Mouse (Mus musculus) cerebellum, adult 9-10 months (tissue): ENCODE results near the gene Znhit6.

Experiments
- DNase-seq: peaks from one replicate; pipeline ENCODE4 v3.0.0; 2022

The Znhit6 gene

GRCm38 (mm10) chr3:145646009-145646408 lies 70.0 kb downstream of the Znhit6 start:
- DNase-seq, result no peak

- no peak for DNase-seq
Measured at GRCm38 (mm10) chr3:145646666-145647065, 70.7 kb downstream of the Znhit6 start.

- no peak for DNase-seq
Measured at GRCm38 (mm10) chr3:145647416-145647815, 71.4 kb downstream of the Znhit6 start.

- DNase-seq, result no peak
Measured at GRCm38 (mm10) chr3:145648097-145648931, 72.3 kb downstream of the Znhit6 start.

DNA sequence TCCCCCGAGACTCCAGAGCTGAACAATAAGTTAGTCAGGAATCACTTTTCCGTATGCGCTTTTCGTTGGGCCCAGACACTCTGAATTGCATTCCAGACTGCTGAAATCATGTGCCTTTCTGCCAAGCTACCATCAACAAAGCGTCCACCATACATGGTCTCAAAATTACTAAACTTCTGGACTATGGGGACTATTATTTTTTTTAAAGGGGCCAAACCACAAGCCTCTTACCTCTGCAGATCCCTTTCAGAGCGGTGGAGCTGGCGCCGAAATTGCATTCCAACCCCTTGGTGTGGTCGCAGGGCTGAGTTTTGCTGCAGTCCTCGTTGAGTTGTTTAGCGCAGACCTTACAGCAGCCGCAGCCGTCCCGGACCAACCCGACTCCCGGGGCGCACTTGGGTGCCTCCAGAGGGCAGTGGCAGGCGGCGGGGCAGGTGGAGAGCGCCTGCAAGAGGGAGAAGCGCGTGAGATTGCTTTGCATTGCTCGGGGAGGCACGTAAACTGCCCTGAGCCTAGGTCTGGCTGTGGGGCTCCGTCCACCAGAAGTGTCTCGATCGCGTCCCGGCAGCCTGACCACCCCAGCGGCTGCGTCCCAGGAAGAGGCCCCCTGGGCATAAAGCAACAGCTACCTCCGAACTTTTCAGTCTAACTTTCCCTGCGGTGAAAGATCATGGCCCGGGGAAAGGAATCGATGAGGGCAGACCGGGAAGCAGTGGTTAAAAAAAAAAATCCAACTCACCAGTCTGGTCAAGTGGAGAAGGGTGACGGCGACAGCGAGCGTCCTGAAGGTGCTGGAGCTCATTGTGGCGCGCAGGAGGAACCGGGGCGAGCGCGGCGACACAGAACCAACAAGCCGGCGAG lies 73.2 kb downstream of the Znhit6 start:
- DNase-seq, result no peak

GRCm38 (mm10) chr3:145649852-145650202 lies 73.8 kb downstream of the Znhit6 start, which contains the start of gene Ccn1:
Ccn1 (minus strand) TSS chr3:145649981.
- DNase-seq, result no peak

DNA sequence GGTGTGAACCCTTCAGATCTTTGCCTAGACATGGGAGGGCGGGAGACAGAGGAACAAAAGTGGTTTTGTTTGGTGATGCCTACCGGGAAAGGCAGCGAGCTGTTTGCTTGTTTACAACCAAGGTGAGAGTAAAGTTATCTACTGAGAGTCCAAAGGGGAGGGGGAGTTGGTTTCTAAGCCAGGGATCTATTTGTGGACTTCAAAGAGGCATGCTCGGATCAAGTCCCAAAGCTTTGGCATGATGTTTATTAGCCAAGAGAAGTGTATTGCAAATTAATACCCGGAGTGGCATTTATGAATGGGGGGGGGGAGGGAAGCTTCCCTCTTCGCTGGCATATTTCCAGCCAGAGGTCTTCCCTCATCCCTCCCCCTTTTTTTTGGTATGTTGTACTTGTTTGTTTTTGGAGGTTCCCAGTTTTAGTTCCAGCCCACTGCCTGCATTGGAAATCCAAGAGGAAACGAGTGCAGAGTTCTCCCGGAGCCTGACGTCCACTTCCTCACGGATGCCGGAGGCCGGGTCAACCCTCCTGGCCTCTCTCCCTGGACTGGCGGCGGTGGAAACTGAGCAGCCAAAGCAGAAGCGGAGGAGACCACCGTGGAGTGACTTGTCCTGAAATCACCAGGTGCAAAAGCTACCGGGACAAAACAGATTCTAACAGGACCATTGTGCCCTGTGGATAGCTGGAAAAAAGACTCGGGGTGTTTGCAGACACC lies 74.5 kb downstream of the Znhit6 start:
- DNase-seq, result no peak

- DNase-seq, result no peak
Measured at GRCm38 (mm10) chr3:145651029-145651977, 75.3 kb downstream of the Znhit6 start.

- no peak for DNase-seq
Measured at GRCm38 (mm10) chr3:145651978-145652321, 75.9 kb downstream of the Znhit6 start.

DNA sequence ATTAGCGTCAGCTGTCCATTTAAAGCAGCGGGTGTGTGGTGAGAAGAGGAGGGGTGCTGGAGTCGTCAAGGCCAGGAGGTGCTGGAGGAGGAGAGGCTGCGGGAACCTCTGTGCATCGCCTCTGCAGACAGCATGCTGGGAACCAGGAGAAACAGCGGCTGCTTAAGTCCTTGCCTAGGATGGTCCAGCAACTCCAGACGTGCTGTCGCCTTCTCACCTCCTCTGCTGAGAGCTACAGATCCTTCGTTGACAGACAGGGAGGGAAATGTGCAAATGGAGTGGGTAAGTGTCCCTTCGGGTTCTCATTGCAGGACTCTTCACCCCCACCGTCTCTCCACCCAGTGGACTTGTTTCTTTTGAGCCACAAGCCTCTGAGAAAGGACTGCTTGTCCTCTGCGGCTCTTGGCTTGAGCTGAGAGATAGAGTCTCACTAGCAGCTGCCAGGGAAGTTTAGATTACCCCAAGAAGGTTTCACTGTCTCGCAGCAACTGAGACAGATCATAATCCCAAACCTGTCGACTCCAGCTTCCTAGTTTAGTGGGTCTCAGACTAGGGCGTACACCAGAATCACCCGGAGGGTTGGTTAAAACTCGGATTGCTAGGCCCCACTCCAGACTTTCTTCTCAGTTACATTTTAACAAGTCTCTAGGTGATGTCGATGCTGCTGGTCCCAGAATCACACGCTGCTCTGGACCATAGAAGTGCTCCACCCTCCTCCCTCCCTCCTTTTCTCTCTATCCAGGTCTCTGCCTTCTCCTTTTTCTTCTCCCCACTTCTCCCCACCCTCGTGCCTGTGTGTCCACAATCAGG lies 76.5 kb downstream of the Znhit6 start:
- no peak for DNase-seq

DNA sequence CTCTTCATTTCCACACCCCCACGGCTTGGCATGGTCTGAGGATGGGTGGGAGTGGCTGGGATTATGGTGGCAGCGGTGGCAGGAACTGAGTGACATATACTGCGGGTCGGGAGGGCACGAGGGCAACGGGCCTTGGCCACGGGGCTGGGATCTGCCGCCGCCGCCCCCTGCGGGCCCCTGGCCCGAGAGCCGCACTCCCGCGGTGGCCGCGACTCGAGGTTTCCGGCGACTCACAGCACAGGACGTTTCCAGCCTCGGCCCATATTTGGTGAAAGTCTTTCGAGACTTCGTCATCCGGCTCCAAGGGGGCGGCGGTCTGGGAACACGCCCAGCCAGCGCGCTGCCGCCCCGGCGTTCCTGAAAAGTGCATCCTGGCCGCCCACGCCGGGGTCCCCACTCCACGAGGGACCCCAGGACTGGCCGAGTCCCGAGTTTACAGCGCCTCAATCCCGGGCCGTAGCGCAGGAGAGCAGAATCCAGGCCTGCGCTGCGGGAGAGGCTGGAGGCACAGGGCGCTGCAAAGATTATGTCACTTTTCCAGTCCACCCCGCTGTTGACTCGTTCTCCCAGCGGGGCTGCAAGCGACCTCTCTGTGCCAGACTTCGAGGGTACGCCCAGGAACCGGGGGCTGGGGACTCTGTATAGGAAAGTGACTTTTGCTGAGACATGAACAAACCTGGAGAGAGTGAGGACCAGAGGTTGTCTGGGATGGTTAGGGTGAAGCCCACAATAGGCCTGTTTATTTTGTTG lies 77.4 kb downstream of the Znhit6 start:
- DNase-seq, result no peak

- no peak for DNase-seq
Measured at GRCm38 (mm10) chr3:145654028-145654427, 78.0 kb downstream of the Znhit6 start.
